Mouse (Mus musculus) granulocyte monocyte progenitor cell, adult 5-6 weeks (primary cell): ENCODE results near the gene N4bp1. TPM values are rescaled to one million over a fixed set of nuclear protein-coding genes. Genes with fewer than 3 reads are reported as not detected.

Experiments used
- ATAC-seq: replicated peaks from 2 replicates; pipeline ENCODE4 v1.8.0; 2016; ENCODE audit warnings: mild to moderate bottlenecking, moderate TSS enrichment, inconsistent platforms; ENCODE audit not compliant: poor library complexity, severe bottlenecking
- total RNA-seq, 2 experiments: library from RNA; stranded (forward) in 1 of 2; stranded (reverse) in 1 of 2; fragments of 200-712, 200-1000 nt in 1 of 2; fragments of >200 nt in 1 of 2; fragmentation: Nextera tagmentation in 1 of 2; gene quantifications; 2 replicates each; pipeline ENCODE4 v1.2.3; 2014 to 2017

Gene N4bp1
- total RNA-seq, 2 experiments from 2014 or later, result 18.1 to 19.3 TPM

GRCm38 (mm10) chr8:86769945-86770715, 114.9 kb downstream of the N4bp1 start:
- no peak for ATAC-seq

DNA sequence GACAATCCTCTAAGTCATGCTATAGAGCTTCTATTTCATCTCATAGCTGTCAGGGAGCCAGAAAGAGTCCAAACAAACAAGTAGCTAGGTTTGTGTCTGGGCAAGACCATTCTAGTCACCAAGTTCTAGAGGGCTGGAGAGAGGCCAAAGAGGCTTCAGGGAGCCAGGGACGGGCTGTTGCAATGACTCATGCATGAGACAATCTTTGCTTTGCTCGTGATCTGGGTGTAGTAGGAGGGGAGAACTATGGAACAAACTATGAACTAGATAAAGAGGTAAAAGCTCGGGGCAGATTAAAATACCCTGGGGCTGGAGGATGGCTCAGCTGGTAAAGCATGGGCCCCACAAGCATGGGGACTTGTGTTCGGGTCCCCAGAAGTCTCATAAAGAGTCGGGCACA, 116.6 kb downstream of the N4bp1 start:
- ATAC-seq, result no peak

- ATAC-seq, result peak; percentile 80
These were observed 118.4 kb downstream of the N4bp1 start for GRCm38 (mm10) chr8:86766548-86767211.

DNA sequence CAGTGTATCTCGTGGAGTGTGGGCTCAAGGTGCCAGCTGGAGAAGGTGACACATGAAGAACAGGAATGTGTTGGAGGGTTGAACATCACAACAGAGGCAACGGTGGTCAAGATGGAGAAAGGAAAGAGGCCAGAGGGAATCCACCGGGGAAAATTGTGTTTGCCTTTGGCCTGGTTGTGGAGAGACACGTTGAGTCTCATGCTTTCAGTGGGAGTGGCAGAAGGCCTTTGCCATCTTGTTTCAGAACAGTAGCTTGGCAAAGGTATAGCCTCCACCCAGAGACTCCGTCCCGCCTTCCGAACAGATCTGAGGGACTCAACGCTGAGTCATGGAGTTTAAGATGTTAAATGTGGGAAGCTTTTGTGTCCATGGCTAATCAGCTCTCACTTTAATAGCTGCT, 119.4 kb downstream of the N4bp1 start:
- ATAC-seq, result no peak

DNA sequence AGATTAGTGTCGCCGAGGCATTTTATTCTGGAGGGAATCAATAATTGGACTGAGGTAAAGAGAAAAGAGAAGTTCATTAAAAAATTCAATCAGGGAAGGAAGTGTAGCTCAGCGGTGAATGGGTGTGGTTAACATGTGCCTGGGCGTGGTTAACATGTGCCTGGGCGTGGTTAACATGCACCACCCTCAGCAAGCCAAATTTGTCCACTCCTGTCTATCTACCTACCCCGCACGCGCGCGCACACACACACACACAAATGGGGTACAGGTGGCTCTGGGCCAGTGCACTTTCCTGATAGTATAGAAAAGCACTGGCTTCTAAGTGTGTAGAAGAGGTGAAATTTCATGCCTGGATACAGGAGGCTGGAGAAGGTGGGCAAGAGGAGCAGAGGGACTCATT, 119.9 kb downstream of the N4bp1 start:
- peak; percentile 78 for ATAC-seq

- ATAC-seq, result no peak
These were observed 122.3 kb downstream of the N4bp1 start for GRCm38 (mm10) chr8:86762806-86763205.

DNA sequence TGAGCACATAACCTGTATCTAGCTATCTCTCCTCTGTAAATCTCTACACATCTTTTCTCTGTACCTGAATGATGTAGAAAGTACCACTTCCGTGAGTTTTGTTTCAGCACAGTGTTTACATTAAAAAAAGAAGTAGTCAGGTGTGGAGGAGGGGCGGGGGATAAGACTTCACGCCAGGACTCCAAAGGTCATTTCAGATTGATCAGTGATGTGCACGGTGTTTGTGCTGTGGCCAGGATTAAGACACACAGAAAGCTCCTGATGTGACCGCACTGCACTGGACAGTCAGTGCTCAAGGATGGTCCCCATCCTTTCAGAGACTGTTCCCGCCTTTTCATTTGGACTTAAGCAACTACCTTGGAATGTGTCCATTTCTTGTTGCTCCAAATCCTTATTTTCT, 124.3 kb downstream of the N4bp1 start:
- no peak for ATAC-seq

- ATAC-seq, result no peak
These were observed 126.0 kb downstream of the N4bp1 start for GRCm38 (mm10) chr8:86759090-86759491.

- no peak for ATAC-seq
These were observed 126.4 kb downstream of the N4bp1 start for GRCm38 (mm10) chr8:86758651-86759050.

Other genes starting within 250 kb of the N4bp1 start
- not detected in 2 replicates for gene Gm10638, start 139.6 kb downstream of the N4bp1 start, total RNA-seq (2014; fragmentation: Nextera tagmentation)
- gene Gm10638, start 139.6 kb downstream of the N4bp1 start, total RNA-seq (2017), result 0.36 TPM in 1 of 2 replicates, not detected in the other
- gene Siah1a, start 139.3 kb downstream of the N4bp1 start, total RNA-seq (2014; fragmentation: Nextera tagmentation), result 8.1 and 14.1 TPM in 2 replicates
- gene Siah1a, start 139.3 kb downstream of the N4bp1 start, total RNA-seq (2017), result 14.5 and 21.0 TPM in 2 replicates